Mouse (Mus musculus) hindbrain, postnatal 0 days (tissue): ENCODE results near the gene Sardh. TPM values are rescaled to one million over a fixed set of nuclear protein-coding genes. Genes with fewer than 3 reads are reported as not detected.

ENCODE experiments used
- ATAC-seq: fragments of 200-750 bp; cut with Nextera tagmentation; 2 replicates; pipeline ENCODE4 v1.8.0; 2017; ENCODE audit warnings: mild to moderate bottlenecking, moderate TSS enrichment, moderate library complexity
- DNase-seq: peaks from one replicate; pipeline ENCODE4 v3.0.0-alpha.2; 2015; ENCODE audit warnings: low spot score
- H3K27ac ChIP-seq: fragments of 300-500 bp; sonication (generic); 2 replicates; pipeline ENCODE4 v1.5.1; 2014; ENCODE audit warnings: mild to moderate bottlenecking
- H3K27me3 ChIP-seq: fragments of 300-500 bp; sonication (generic); 2 replicates; pipeline ENCODE4 v1.6.1; 2014; ENCODE audit warnings: low read length, mixed read lengths; ENCODE audit not compliant: insufficient read depth
- H3K36me3 ChIP-seq: fragments of 300-500 bp; sonication (generic); 2 replicates; pipeline ENCODE4 v1.6.1; 2014; ENCODE audit warnings: low read length, mixed read lengths; ENCODE audit not compliant: insufficient read depth
- H3K4me1 ChIP-seq: fragments of 300-500 bp; sonication (generic); 2 replicates; pipeline ENCODE4 v1.6.1; 2014; ENCODE audit warnings: antibody characterized with exemption, low read length, mixed read lengths; ENCODE audit not compliant: insufficient read depth
- H3K4me2 ChIP-seq: fragments of 300-500 bp; sonication (generic); 2 replicates; pipeline ENCODE4 v1.6.1; 2014; ENCODE audit warnings: low read depth, mild to moderate bottlenecking, low read length, moderate library complexity, mixed read lengths
- H3K4me3 ChIP-seq: fragments of 300-500 bp; sonication (generic); 2 replicates; pipeline ENCODE4 v1.5.1; 2014; ENCODE audit warnings: low read length
- H3K9ac ChIP-seq: fragments of 300-500 bp; sonication (generic); replicated peaks from 2 replicates; pipeline ENCODE4 v1.6.1; 2014; ENCODE audit warnings: mild to moderate bottlenecking, low read length, moderate library complexity, mixed read lengths
- H3K9me3 ChIP-seq: fragments of 300-500 bp; sonication (generic); 2 replicates; pipeline ENCODE4 v1.6.1; 2016; ENCODE audit warnings: low read length, mixed read lengths
- CTCF ChIP-seq: IDR thresholded peaks from 2 replicates; pipeline ENCODE4 v1.5.1; 2016; ENCODE audit warnings: antibody characterized with exemption, control low read depth, low read depth
- WGBS: fragments of 180-500 bp; shearing (Covaris S2); extraction: QIAGEN DNeasy Blood & Tissue Kit; methylation state at CpG from one replicate; pipeline ENCODE4 v1.1.7; 2014; 5-methylcytosine and 5-hydroxymethylcytosine counted together
- polyA plus RNA-seq: library from polyadenylated mRNA; unstranded; fragments of >200 nt; fragmentation: Nextera tagmentation; extraction: Ambion mirVana; gene quantifications from 2 replicates; pipeline ENCODE4 v1.2.1, GENCODE M21; 2015
- total RNA-seq: library from RNA; depleted of rRNA; stranded (reverse); fragments of >200 nt; gene quantifications from 2 replicates; pipeline ENCODE4 v1.2.3, GENCODE M21; 2014

The Sardh gene
- total and polyA plus RNA-seq, 2 experiments from 2014 or later, result 10.4 to 22.3 TPM

DNA sequence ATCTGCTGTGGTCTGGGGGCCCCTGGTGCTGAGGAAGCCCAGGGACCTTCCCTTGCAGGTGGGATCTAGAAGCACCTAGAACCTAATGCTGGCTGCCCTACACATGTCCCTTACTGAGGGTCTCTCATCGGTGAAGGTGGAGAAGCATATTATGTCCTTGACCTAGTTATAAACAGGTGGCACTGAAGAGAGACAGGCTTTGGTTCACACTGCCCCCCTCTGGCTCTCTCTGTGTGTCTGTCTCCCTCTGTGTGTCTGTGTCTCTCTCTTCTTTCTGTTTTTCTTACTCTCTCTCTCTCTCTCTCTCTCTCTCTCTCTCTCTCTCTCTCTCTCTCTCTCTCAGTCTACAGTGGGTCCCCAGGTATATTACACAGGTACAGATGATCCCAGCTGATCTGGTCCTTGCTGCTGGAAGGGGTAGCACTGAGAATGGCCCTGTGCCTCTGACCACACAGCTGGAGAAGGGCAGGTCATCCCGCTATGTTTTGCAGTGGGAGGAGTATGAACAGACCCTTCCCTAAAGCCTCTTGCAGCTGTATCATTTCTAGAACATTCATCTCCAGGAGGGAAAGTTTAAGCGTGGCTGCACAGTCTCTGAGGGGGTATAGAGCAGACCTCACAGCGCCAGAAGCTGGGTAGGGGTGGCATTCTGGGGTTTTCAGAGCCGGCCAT lies 19.2 kb downstream of the Sardh start:
- no peak for ATAC-seq
- H3K27ac ChIP-seq, result no peak overlapping the region
- WGBS, result 66% methylated on average over 5 of the region's 5 CpGs
- no peaks in the 10 kb centered on the region for H3K27me3 ChIP-seq
- H3K9me3 ChIP-seq, result no peaks in the 10 kb centered on the region
- no peak for DNase-seq
- no peaks in the 10 kb centered on the region for H3K36me3 ChIP-seq
- no peaks in the 10 kb centered on the region for H3K4me1 ChIP-seq
- H3K4me2 ChIP-seq, result no peak overlapping the region
- no peak for TF ChIP-seq CTCF
- H3K9ac ChIP-seq, result no peak overlapping the region
- H3K4me3 ChIP-seq, result no peak overlapping the region

DNA sequence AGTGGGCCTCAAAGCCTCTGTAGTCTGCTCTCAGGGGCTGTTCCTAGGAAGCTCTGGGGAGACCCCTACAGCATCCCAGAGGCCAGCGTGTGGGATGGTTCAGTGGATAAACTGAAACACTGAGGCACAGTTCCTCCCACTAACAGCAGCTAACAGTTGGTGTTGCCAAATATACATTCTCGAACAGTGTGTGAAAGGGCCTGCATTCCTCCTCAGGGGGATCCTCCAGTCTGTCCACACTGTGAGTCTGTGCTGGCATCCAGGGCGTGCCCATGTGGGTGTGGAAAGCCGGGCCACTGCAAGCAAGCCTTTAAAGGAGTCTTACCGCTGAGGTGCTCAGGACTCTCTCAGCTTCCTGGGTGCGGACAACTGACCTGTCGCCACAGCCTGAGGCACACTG lies 21.6 kb downstream of the Sardh start:
- no peak overlapping the region for H3K4me3 ChIP-seq
- H3K27ac ChIP-seq, result no peak overlapping the region
- H3K36me3 ChIP-seq, result no peaks in the 10 kb centered on the region
- DNase-seq (no peak), ATAC-seq (no peak)
- H3K27me3 ChIP-seq, result no peaks in the 10 kb centered on the region
- H3K9me3 ChIP-seq, result no peaks in the 10 kb centered on the region
- 61% methylated on average over 7 of the region's 7 CpGs for WGBS
- no peak for TF ChIP-seq CTCF
- no peak overlapping the region for H3K4me2 ChIP-seq
- no peak overlapping the region for H3K9ac ChIP-seq
- H3K4me1 ChIP-seq, result peaks cover 12% of the 10 kb centered on the region

DNA sequence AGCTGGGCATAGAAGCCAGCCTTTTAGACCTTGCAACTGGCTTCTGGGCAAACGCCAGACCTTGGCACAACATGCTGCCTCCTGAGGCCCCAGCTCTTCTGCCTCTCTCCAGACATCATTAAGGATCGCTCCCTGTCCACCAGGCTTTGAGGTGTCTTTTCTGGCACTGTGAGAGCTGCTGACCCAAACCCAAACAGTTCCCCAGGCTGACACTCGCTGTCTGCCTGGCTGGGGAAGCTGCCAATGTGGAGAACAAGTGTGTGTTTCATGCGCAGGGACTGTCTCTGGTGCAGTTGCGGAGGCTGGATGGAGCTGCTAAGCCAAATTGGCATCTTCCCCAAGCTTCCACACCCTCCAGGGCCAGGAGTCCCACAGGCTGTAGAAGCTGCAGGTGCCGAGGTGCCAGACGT lies 25.1 kb downstream of the Sardh start:
- no peaks in the 10 kb centered on the region for H3K36me3 ChIP-seq
- no peaks in the 10 kb centered on the region for H3K27me3 ChIP-seq
- DNase-seq, result peak; percentile 55
- H3K4me3 ChIP-seq, result no peak overlapping the region
- no peaks in the 10 kb centered on the region for H3K9me3 ChIP-seq
- TF ChIP-seq CTCF, result no peak
- peaks cover 12% of the 10 kb centered on the region for H3K4me1 ChIP-seq
- no peak overlapping the region for H3K9ac ChIP-seq
- H3K27ac ChIP-seq, result no peak overlapping the region
- ATAC-seq, result peak; percentile 51; the same call in 1 of the 2 replicates
- WGBS, result 43% methylated on average over 7 of the region's 7 CpGs
- no peak overlapping the region for H3K4me2 ChIP-seq

GRCm38 (mm10) chr2:27218569-27218968 lies 29.6 kb downstream of the Sardh start:
- ATAC-seq (no peak), DNase-seq (no peak)
- WGBS, result 84% methylated on average over 8 of the region's 8 CpGs
- TF ChIP-seq CTCF, result no peak
- no peak overlapping the region for H3K9ac ChIP-seq
- no peak overlapping the region for H3K4me3 ChIP-seq
- H3K27ac ChIP-seq, result no peak overlapping the region
- H3K36me3 ChIP-seq, result no peaks in the 10 kb centered on the region
- peaks cover 12% of the 10 kb centered on the region for H3K4me1 ChIP-seq
- H3K27me3 ChIP-seq, result no peaks in the 10 kb centered on the region
- H3K4me2 ChIP-seq, result no peak overlapping the region
- no peaks in the 10 kb centered on the region for H3K9me3 ChIP-seq

DNA sequence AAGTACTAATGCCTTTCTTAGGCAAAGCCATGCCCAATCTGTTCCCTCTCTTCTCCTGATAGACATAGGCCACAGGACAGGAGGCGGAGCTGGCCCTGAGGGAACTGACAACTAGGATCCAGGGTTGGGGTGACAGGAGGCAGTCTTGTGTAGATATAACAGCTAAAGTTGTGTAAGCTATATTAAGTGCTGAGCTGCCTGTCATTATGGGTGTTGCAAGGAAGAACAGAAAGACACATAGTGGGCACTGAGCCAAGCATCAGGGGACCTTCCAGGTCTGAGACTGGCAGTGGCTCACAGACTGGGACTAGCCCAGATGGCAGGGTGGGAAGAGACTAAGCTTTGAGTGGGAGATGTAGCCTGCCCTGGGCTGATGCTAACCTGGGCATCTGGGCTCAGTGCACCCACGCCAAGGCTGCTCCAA lies 30.0 kb downstream of the Sardh start:
- WGBS, result 72% methylated on average over 2 of the region's 2 CpGs
- Histone ChIP-seq H3K9me3 (no peaks in the 10 kb centered on the region), H3K36me3 (no peaks in the 10 kb centered on the region), H3K4me1 (peaks cover 8% of the 10 kb centered on the region; the same call in 1 of the 2 replicates), H3K4me2 (no peak overlapping the region), H3K9ac (no peak overlapping the region), H3K4me3 (no peak overlapping the region), H3K27me3 (no peaks in the 10 kb centered on the region), H3K27ac (no peak overlapping the region)
- peak; percentile 26 for DNase-seq
- no peak for TF ChIP-seq CTCF
- no peak for ATAC-seq

DNA sequence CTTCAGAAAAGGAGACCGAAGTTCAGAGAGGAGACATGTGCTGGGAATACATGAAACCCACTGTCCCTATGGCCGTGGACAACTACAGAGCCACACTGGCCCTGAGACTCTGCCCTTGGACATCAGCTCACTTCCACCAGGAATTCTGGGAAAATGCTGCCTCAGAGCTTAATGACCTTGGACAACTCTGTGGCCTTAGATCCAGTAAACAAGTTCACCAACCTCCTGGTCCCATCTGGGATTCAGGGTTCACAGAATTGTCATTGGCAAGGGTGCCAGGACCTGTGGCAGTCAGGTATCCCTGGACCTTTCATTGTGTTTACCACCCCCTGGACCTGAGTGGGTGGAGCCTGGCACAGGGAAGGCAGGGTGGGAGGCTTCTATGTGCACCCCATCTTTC lies 32.6 kb downstream of the Sardh start:
- DNase-seq (no peak), ATAC-seq (no peak)
- no peak for TF ChIP-seq CTCF
- H3K9ac ChIP-seq, result no peak overlapping the region
- no peak overlapping the region for H3K4me3 ChIP-seq
- no peaks in the 10 kb centered on the region for H3K27me3 ChIP-seq
- no peaks in the 10 kb centered on the region for H3K36me3 ChIP-seq
- WGBS, result 75% methylated on average over 2 of the region's 2 CpGs
- H3K4me2 ChIP-seq, result no peak overlapping the region
- H3K9me3 ChIP-seq, result no peaks in the 10 kb centered on the region
- peaks cover 2% of the 10 kb centered on the region; the same call in 1 of the 2 replicates for H3K4me1 ChIP-seq
- H3K27ac ChIP-seq, result no peak overlapping the region

DNA sequence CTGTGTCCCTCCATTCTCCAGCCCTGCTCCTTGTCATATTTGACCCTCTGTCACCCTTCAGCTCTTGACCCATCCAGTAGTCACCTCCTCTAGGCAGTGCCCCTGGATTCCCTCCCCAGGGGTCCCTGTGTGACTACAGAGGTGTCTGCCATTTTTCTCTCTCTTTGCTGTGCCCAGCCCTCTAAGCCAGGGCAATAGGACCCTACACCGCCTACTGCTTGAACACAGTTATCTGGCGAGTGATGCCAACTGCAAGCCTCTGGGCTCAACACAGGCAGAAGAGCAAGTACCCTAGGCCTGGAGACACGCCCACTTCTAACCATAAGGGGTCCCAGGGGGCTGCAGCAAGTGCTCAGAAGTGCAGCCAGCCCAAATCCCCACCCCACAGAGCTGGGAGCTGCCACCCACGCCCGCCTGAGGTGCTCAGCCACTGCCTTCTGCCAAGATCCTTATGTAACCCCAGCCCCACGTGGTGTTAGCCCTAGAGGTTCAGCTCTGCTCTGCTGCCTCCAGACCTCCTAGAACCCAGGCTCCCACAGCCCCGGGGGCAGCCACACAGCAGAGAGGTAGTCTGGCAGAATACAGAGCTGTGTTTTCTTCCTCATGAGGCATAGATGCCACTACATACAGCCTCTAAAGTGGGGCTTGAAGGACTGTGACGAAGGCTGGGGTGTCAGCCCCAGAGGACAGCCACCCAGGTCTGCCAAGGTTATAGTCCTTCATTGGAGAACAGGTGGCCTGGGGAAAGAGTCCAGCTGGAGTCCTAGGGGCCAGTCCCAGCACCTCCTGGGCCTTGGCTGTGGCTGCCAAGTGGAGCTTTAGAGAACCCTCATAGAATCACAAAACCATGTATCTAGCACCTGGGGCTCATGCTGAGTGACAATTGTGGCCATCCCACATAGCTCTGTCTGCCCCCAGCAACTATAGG lies 35.9 kb downstream of the Sardh start:
- Histone ChIP-seq H3K27ac (no peak overlapping the region), H3K36me3 (no peaks in the 10 kb centered on the region), H3K4me2 (no peak overlapping the region), H3K27me3 (no peaks in the 10 kb centered on the region), H3K9ac (no peak overlapping the region), H3K9me3 (no peaks in the 10 kb centered on the region), H3K4me3 (no peak overlapping the region), H3K4me1 (peaks cover 5% of the 10 kb centered on the region; the same call in 1 of the 2 replicates)
- no peak for TF ChIP-seq CTCF
- 58% methylated on average over 8 of the region's 8 CpGs for WGBS
- peak; percentile 14 for DNase-seq
- ATAC-seq, result no peak
